Mouse (Mus musculus): ENCODE data around the gene Angptl8.
A peak's percentile ranks its signal among the peaks of the same experiment; 100 is the strongest.
"Not testable (repeated sequence)": the region's sequence is repeated elsewhere in the genome, so short reads cannot be mapped to it uniquely, and the experiment has no call there.

The Angptl8 gene

GRCm38 (mm10) chr9:21849691-21850677 lies 14.7 kb downstream of the Angptl8 start:
- DNase-seq (ENCODE audit: low spot score) = no peak

DNA sequence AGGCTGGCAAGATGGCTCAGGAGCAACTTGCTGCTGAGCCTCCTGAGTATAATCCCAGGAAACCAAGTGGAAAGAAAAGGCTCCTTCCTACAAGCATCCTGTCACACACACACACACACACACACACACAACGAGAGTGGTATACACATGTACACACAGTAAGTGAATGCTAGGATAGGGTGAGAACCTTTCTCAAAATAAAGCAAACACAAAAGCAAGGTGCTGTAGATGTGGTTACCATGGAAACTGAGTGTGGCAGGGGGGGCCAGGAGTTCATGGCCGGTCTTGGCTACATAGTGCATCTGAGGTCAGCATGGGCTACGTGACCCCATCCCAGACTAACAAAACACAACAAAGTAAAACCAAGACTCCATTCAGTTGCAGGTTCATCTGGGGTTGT lies 15.8 kb downstream of the Angptl8 start:
- DNase-seq (ENCODE audit: low spot score) = no peak

DNA sequence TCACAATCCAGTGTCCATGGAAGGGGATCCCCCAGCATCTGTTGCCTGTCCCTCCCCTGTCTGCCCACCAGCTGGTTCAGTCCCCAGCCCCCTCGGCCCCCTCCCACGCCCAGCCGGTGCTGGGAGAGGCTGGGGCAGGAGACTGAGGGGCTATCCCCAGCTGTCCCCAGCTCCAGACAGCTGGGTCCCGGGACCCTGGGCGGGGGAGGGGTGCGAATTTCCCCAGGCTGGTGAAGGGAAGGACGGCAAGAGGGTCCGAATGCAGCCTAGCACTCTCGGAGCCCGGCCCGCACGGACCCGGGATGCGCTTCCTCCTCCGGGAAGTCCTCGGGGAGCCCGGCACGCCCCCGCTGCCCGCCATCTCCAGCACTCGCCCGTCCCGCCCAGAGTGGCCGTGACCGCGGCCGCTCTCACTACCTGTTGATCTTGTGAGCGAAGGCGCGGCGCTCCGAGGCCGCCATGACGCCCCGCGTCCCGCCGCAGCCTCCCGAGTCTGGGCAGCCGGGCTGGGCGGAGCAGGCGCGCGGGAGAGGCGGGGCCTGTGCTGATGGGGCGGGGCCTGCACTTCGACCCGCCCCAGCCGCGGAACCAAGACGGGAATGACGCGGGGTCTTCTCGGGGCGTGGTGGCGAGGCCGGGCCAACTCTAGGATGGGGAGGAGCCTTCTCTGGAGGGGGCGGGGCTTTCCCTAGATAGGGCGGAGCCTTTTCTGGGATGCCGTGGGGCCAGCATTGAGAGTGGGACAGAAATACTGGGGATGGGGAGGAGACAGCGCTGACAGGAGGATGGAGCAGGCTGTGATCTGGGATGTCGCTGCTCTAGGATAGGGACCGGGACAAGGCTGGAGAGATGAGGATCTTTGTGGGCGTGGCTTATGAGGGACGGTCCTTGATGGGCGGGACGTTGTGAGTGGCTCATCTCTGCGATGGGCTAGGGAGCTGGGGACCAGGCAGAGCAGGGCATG lies 17.1 kb downstream of the Angptl8 start, which contains the start of gene Dock6:
TSS of gene Dock6 (minus strand) at position 508 of the 964 bp plus-strand sequence.
- peak; percentile 92 for DNase-seq (ENCODE audit: low spot score)

DNA sequence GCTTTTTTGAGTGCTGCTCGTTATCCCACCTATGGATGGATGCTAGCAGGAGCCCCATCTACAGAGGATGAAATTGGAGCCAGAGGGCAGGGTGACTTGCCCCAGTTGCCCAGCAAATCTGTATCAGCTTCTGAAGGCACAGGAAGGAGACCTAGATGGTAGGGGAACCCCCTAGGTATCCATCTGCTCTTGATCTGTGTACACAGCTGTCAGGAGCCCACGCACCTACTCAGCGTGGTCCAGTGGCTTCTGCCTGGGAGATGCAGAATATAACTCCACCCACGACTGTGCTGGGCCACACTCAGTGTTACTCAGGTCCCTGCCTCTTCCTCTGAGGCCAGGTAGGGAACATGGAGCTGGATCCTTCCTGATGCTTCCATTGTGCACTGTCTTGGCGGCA lies 18.7 kb downstream of the Angptl8 start:
- no peak for DNase-seq (ENCODE audit: low spot score)

GRCm38 (mm10) chr9:21854894-21855293 lies 19.6 kb downstream of the Angptl8 start:
- no peak for DNase-seq (ENCODE audit: low spot score)

- no peak for DNase-seq (ENCODE audit: low spot score)
Observed at GRCm38 (mm10) chr9:21857501-21857900, 22.2 kb downstream of the Angptl8 start.

GRCm38 (mm10) chr9:21858084-21858483 lies 22.8 kb downstream of the Angptl8 start:
- DNase-seq (ENCODE audit: low spot score) = no peak

- DNase-seq (ENCODE audit: low spot score) = no peak
Observed at GRCm38 (mm10) chr9:21859606-21860005, 24.3 kb downstream of the Angptl8 start.

GRCm38 (mm10) chr9:21860349-21860748 lies 25.0 kb downstream of the Angptl8 start:
- not testable (repeated sequence) for DNase-seq (ENCODE audit: low spot score)

DNA sequence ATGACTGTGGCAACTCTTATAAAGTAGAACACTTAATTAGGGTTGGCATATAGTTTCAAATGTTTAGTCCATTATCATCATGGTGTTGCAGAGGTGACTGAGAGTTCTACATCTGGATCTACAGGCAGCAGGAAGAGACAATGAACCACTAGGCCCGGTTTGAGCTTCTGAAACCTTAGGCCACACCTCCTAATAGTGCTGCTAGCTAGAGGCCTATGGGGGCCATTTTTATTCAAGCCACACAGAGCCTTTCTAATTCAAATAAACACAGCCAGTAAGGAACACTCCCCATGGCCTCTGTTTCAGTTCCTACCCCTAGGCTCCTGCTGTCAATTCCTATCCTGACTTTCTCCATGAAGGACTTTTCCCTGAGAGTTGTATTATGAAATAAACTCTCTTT lies 26.9 kb downstream of the Angptl8 start:
- DNase-seq (ENCODE audit: low spot score) = no peak

DNA sequence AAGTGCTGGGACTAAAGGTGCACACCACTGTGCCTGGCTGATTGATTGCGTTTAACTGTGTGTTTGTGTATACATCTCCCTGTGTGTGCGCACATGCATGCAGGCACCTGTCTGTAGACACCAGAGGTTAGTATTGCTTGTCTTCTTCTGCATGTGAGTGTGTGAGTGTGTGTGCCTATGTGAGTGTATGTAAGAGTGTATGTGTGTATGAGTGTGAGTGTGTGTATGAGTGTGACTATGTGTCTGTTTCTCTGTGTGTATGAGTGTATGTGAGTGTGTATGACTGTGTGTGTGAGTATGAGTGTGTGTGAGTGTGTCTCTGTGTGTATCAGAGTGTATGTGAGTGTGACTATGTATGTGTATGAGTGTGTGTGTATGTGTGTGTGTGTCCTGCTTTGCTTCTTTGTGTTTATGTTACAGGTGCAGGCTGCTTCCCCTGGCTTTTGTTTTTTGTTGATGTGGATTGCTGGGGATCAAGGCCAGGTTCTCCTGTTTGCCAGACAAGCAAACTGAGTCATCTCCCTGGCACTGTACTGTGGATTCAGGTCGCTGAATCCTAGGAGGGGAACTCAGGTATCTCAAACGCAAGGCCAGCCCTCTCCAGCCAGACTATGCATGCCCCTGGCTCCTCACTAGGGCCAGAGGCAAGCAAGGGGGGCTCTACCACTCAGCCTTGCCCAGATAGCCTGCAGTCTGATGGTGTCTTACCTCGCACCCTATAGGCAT lies 30.5 kb downstream of the Angptl8 start:
- no peak for DNase-seq (ENCODE audit: low spot score)

DNA sequence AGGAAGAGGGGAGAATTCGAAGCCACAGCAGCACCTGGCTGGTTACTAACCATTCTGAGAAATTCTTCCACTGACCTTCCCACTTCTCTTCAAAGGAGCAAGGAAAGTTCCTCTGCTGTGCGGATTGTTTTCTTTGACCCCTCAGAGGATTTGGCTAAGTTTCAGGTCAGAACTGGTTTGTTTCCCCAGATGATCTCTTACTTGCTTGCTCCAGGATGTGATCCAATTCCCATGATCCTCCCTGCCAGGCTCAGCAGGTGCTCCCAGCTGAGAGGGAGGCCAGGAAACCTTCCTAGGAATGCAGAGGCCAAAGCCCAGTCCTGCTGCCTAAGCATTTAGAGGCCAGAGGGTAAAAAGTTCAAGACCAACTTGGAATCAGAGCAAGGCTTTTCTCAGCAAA lies 31.3 kb downstream of the Angptl8 start:
- DNase-seq (ENCODE audit: low spot score) = no peak

DNA sequence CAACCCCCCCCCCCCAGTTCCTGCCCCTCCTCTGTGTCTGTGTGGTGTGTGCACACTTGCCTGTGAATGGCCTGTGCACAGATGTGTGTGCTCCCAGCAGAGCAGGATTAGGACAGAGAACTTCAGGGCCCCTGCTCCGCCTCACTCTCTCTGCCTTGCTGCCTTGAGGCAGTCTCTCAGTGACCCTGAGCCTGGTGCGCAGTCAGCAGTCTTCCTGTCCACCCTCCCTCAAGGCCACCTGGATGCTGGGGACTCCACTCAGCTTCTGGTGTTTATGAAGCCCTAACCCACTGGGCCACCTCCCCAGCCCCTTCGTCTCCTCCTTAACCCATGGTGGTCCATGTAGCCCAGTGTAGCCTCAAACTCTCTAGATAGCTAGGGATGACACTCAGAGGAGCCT lies 32.4 kb downstream of the Angptl8 start:
- DNase-seq (ENCODE audit: low spot score) = no peak

- peak; percentile 72 for DNase-seq (ENCODE audit: low spot score)
Observed at GRCm38 (mm10) chr9:21869290-21869689, 34.0 kb downstream of the Angptl8 start.

GRCm38 (mm10) chr9:21870879-21871524 lies 35.7 kb downstream of the Angptl8 start:
- no peak for DNase-seq (ENCODE audit: low spot score)

DNA sequence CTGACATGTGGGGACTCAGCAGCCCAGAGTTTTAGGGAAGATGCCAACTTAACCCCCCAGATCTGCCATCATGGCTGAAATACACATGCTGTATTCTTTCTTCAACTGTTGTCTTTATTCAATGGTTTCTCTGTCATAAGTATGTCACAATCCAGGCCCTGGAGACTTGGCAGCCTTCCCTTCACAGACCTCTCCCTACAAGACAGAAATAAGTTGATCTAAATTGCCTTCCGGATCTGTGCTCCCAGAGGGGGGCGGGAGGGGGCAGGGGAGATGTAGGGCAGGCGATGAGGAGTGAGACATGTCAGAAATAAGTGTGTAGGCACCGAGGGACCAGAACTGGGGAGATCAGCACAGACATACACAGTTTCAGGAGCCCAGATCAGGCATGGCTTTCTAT lies 36.9 kb downstream of the Angptl8 start:
- no peak for DNase-seq (ENCODE audit: low spot score)

GRCm38 (mm10) chr9:21876601-21877000 lies 41.3 kb downstream of the Angptl8 start:
- DNase-seq (ENCODE audit: low spot score) = no peak
